Mouse (Mus musculus): ENCODE measurements around the gene Vmn1r179.
"Not testable (repeated sequence)": the region's sequence is repeated elsewhere in the genome, so short reads cannot be mapped to it uniquely, and the experiment has no call there.

Gene Vmn1r179

DNA sequence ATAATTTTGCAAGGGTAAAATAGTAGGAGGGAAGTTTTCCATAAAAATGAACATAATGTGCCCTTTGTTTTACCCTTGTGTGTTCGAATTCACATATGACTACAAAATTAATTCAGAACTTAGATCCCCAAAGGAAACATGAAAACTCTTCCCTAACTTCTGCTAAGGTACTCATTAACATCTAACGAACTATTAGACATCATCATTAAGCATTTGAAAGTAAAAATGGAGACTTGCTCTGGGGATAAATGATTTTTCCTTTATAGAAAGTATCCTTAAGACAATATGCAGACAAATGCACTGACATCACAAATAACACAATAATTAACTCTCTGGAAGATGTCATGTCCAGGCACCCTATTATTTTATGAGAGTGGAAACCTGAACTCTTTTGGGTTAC is at the start of gene Vmn1r179:
TSS of gene Vmn1r179 (plus strand) at position 301 of the 400 bp plus-strand sequence.
- Histone ChIP-seq H3K27me3 (ENCODE audit: insufficient read depth, low read length) (no peaks in the 10 kb centered on the region), H3K4me3 (replicated peaks; ENCODE audit: low read length) (no peak within 1 kb of the TSS), H3K36me3 (ENCODE audit: insufficient read depth, low read length) (no peaks in the 10 kb centered on the region), H3K4me1 (replicated peaks; ENCODE audit: low read depth, low read length) (no peaks in the 10 kb centered on the region), H3K9me3 (ENCODE audit: low read length) (no peaks in the 10 kb centered on the region)
- TF ChIP-seq CTCF (conservative IDR thresholded peaks at IDR 0.05; ENCODE audit: low read length) (no peak), NANOG (IDR thresholded peaks at IDR 0.05; ENCODE audit: borderline replicate concordance, low read length) (no peak), POU5F1 (IDR thresholded peaks at IDR 0.05; ENCODE audit: borderline replicate concordance, low read length) (no peak)

DNA sequence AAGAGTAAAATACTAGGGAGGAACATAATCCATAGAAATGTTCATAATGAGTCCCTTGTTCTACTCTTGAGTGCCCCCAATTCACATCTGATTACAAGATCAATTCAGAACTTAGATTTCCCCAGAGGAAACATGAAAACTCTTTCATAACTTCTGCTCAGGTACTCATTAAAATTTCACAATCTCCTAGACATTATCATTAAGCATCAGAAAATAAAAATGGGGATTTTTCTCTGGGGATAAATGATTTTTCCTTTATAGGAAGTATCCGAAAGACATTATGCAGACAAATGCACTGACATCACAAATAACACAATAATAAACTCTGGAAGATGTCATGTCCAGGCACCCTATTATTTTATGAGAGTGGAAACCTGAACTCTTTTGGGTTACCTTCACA is 35.1 kb upstream of the Vmn1r179 start, which contains the start of gene Vmn1r178:
TSS of gene Vmn1r178 (plus strand) at position 301 of the 400 bp plus-strand sequence.
- Histone ChIP-seq H3K4me3 (replicated peaks; ENCODE audit: low read length) (no peak within 1 kb of the TSS), H3K36me3 (ENCODE audit: insufficient read depth, low read length) (no peaks in the 10 kb centered on the region), H3K27me3 (ENCODE audit: insufficient read depth, low read length) (no peaks in the 10 kb centered on the region), H3K9me3 (ENCODE audit: low read length) (no peaks in the 10 kb centered on the region), H3K4me1 (replicated peaks; ENCODE audit: low read depth, low read length) (no peaks in the 10 kb centered on the region)
- no peak for TF ChIP-seq NANOG (IDR thresholded peaks at IDR 0.05; ENCODE audit: borderline replicate concordance, low read length)

DNA sequence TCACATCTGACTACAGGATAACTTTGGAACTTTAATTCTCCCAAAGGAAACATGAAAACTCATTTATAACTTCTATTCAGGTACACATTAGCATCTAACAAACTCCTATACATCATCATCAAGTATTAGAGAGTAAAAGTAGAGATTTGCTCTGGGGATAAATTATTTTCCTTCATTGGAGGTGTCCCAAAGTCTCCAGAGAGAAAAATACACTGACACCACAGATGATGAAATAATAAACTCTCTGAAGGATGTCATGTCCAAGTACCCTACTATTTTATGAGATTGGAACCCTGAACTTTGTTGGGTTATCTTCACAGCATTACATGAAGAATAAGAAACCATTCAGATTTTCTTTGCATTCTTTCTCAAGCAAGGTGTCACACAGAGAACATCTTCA is 23.6 kb downstream of the Vmn1r179 start, which contains the start of gene Vmn1r180:
TSS of gene Vmn1r180 (plus strand) at position 301 of the 400 bp plus-strand sequence.
- TF ChIP-seq POU5F1 (IDR thresholded peaks at IDR 0.05; ENCODE audit: borderline replicate concordance, low read length) = no peak
- no peak for TF ChIP-seq NANOG (IDR thresholded peaks at IDR 0.05; ENCODE audit: borderline replicate concordance, low read length)
- no peak for TF ChIP-seq CTCF (conservative IDR thresholded peaks at IDR 0.05; ENCODE audit: low read length)
- Histone ChIP-seq H3K4me3 (replicated peaks; ENCODE audit: low read length) (no peak within 1 kb of the TSS), H3K36me3 (ENCODE audit: insufficient read depth, low read length) (no peaks in the 10 kb centered on the region), H3K9me3 (ENCODE audit: low read length) (peaks cover 7% of the 10 kb centered on the region), H3K27me3 (ENCODE audit: insufficient read depth, low read length) (no peaks in the 10 kb centered on the region), H3K4me1 (replicated peaks; ENCODE audit: low read depth, low read length) (no peaks in the 10 kb centered on the region)

DNA sequence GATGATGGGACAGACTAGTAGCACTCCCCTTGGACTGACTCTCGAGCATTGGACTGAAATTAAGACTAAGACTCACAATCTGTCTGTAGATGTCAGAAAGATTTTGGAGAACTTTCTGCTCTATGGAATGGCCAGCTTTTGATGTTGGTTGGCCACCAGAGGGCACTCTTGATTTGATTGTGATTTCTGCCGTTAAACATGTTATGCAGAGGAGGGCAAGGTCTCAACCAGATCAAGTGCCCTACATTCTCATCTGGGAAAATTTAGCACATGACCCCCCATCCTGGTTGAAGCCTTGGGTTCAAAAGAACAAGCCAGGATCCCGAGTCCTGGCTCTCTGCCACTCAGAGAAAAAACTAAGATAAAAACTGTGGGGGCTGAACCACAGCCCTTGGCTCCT is 41.3 kb downstream of the Vmn1r179 start:
- H3K36me3 ChIP-seq (ENCODE audit: insufficient read depth, low read length); H3K4me3 ChIP-seq (replicated peaks; ENCODE audit: low read length); H3K4me1 ChIP-seq (replicated peaks; ENCODE audit: low read depth, low read length); H3K27me3 ChIP-seq (ENCODE audit: insufficient read depth, low read length): not testable (repeated sequence)
- peaks cover 36% of the 10 kb centered on the region for H3K9me3 ChIP-seq (ENCODE audit: low read length)

DNA sequence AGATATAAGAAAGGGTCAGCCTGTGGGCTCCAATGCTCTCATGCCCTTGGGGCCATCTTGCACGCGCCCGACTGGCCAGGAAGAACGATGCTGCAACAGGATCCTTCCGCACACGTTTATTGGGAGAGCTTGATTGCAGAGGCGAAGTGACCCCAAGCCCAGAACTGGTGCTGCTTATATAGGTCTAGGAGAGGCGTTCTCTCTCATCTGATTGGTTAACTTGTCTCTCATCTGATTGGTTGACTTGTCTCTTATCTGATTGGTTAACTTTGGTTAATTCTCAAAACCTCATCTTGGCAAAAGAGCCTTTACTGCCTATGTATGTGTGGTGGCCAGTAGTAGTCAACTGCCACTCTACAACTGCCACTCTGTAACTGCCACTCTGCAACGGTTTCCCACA is 47.5 kb downstream of the Vmn1r179 start, which contains the start of gene Vmn1r181:
TSS of gene Vmn1r181 (plus strand) at position 301 of the 400 bp plus-strand sequence.
- H3K36me3 ChIP-seq (ENCODE audit: insufficient read depth, low read length); H3K4me1 ChIP-seq (replicated peaks; ENCODE audit: low read depth, low read length); H3K27me3 ChIP-seq (ENCODE audit: insufficient read depth, low read length); H3K4me3 ChIP-seq (replicated peaks; ENCODE audit: low read length); H3K9me3 ChIP-seq (ENCODE audit: low read length): not testable (repeated sequence)

Data from E14TG2a.4 (cell line).